Mouse (Mus musculus) embryonic facial prominence, embryonic 11.5 days (tissue): ENCODE data around the gene Mybphl. TPM values are rescaled to one million over a fixed set of nuclear protein-coding genes. Genes with fewer than 3 reads are reported as not detected.

Experiments
- ATAC-seq: fragments of 200-750 bp; cut with Nextera tagmentation; replicated peaks from 2 replicates; pipeline ENCODE4 v1.8.0; 2017; ENCODE audit warnings: low read depth; ENCODE audit not compliant: insufficient number of reproducible peaks, low FRiP score, low TSS enrichment
- DNase-seq: peaks from one replicate; pipeline ENCODE4 v3.0.0-alpha.2; 2015; ENCODE audit warnings: low spot score
- H3K27ac ChIP-seq: fragments of 300-500 bp; sonication (generic); replicated peaks from 2 replicates; pipeline ENCODE4 v1.5.1; 2014; ENCODE audit warnings: mild to moderate bottlenecking, low read depth, low read length, control low read depth
- H3K27me3 ChIP-seq: fragments of 300-500 bp; sonication (generic); 2 replicates; pipeline ENCODE4 v1.6.1; 2014; ENCODE audit warnings: mild to moderate bottlenecking, low read length, moderate library complexity, mixed read lengths; ENCODE audit not compliant: control insufficient read depth, insufficient read depth
- H3K36me3 ChIP-seq: fragments of 300-500 bp; sonication (generic); replicated peaks from 2 replicates; pipeline ENCODE4 v1.6.1; 2014; ENCODE audit warnings: low read depth, mild to moderate bottlenecking, low read length, moderate library complexity, mixed read lengths; ENCODE audit not compliant: control insufficient read depth, insufficient read depth
- H3K4me1 ChIP-seq: fragments of 300-500 bp; sonication (generic); 2 replicates; pipeline ENCODE4 v1.6.1; 2014; ENCODE audit warnings: low read length, mixed read lengths; ENCODE audit not compliant: control insufficient read depth, insufficient read depth
- H3K4me2 ChIP-seq: fragments of 300-500 bp; sonication (generic); 2 replicates; pipeline ENCODE4 v1.6.1; 2014; ENCODE audit warnings: low read depth, mild to moderate bottlenecking, control low read depth, low read length, moderate library complexity
- H3K4me3 ChIP-seq: fragments of 300-500 bp; sonication (generic); 2 replicates; pipeline ENCODE4 v1.5.1; 2014; ENCODE audit warnings: low read depth, low read length, control low read depth
- H3K9ac ChIP-seq: fragments of 300-500 bp; sonication (generic); replicated peaks from 2 replicates; pipeline ENCODE4 v1.6.1; 2014; ENCODE audit warnings: mild to moderate bottlenecking, control low read depth, low read length
- H3K9me3 ChIP-seq: fragments of 300-500 bp; sonication (generic); replicated peaks from 2 replicates; pipeline ENCODE4 v1.6.1; 2016; ENCODE audit warnings: mild to moderate bottlenecking, low read length, inconsistent platforms, mixed read lengths; ENCODE audit not compliant: control insufficient read depth
- WGBS: fragments of 180-500 bp; shearing (Covaris S2); extraction: QIAGEN DNeasy Blood & Tissue Kit; methylation state at CpG from one replicate; pipeline ENCODE4 v1.1.7; 2014; 5-methylcytosine and 5-hydroxymethylcytosine counted together
- polyA plus RNA-seq: library from polyadenylated mRNA; unstranded; fragments of >200 nt; fragmentation: Nextera tagmentation; extraction: Ambion mirVana; gene quantifications from 2 replicates; pipeline ENCODE4 v1.2.1, GENCODE M21; 2014

Gene Mybphl
- polyA plus RNA-seq, 1 experiment from 2014 or later, result 0.32 TPM

GRCm38 (mm10) chr3:108327916-108328315, 36.8 kb upstream of the Mybphl start:
- H3K9me3 ChIP-seq, result no peaks in the 10 kb centered on the region
- no peak overlapping the region for H3K4me3 ChIP-seq
- H3K4me2 ChIP-seq, result no peak overlapping the region
- DNase-seq (no peak), ATAC-seq (no peak)
- H3K36me3 ChIP-seq, result no peaks in the 10 kb centered on the region; the same call in none of the 2 replicates
- H3K27me3 ChIP-seq, result no peaks in the 10 kb centered on the region
- WGBS, result 87% methylated on average over 3 of the region's 3 CpGs
- no peak overlapping the region for H3K27ac ChIP-seq
- no peak overlapping the region for H3K9ac ChIP-seq
- no peaks in the 10 kb centered on the region for H3K4me1 ChIP-seq

GRCm38 (mm10) chr3:108328441-108328841, 36.3 kb upstream of the Mybphl start:
- Histone ChIP-seq H3K4me2 (no peak overlapping the region), H3K4me1 (no peaks in the 10 kb centered on the region), H3K27ac (no peak overlapping the region), H3K27me3 (no peaks in the 10 kb centered on the region), H3K36me3 (no peaks in the 10 kb centered on the region; the same call in none of the 2 replicates), H3K9me3 (no peaks in the 10 kb centered on the region), H3K9ac (no peak overlapping the region), H3K4me3 (no peak overlapping the region)
- WGBS, result 73% methylated on average over 9 of the region's 9 CpGs
- DNase-seq (no peak), ATAC-seq (no peak)

- no peak overlapping the region for H3K27ac ChIP-seq
- ATAC-seq (no peak), DNase-seq (no peak)
- 92% methylated on average over 6 of the region's 6 CpGs for WGBS
- H3K9me3 ChIP-seq, result no peaks in the 10 kb centered on the region
- no peak overlapping the region for H3K4me2 ChIP-seq
- no peaks in the 10 kb centered on the region for H3K4me1 ChIP-seq
- H3K27me3 ChIP-seq, result no peaks in the 10 kb centered on the region
- H3K4me3 ChIP-seq, result no peak overlapping the region
- no peak overlapping the region for H3K9ac ChIP-seq
- H3K36me3 ChIP-seq, result peaks cover 4% of the 10 kb centered on the region
Measured at GRCm38 (mm10) chr3:108330812-108331211, 33.9 kb upstream of the Mybphl start.

GRCm38 (mm10) chr3:108336878-108337277, 27.8 kb upstream of the Mybphl start:
- Histone ChIP-seq H3K4me3 (no peak overlapping the region), H3K27me3 (no peaks in the 10 kb centered on the region), H3K9me3 (no peaks in the 10 kb centered on the region), H3K9ac (no peak overlapping the region), H3K27ac (no peak overlapping the region), H3K4me2 (no peak overlapping the region), H3K36me3 (peaks cover 4% of the 10 kb centered on the region; the same call in 1 of the 2 replicates), H3K4me1 (no peaks in the 10 kb centered on the region)
- ATAC-seq, result no peak
- 88% methylated on average over 5 of the region's 5 CpGs for WGBS
- DNase-seq, result no peak

- no peak for DNase-seq
- ATAC-seq, result no peak
- Histone ChIP-seq H3K4me3 (no peak overlapping the region), H3K4me2 (no peak overlapping the region), H3K9ac (no peak overlapping the region), H3K36me3 (no peaks in the 10 kb centered on the region), H3K27ac (no peak overlapping the region), H3K27me3 (no peaks in the 10 kb centered on the region), H3K9me3 (no peaks in the 10 kb centered on the region), H3K4me1 (no peaks in the 10 kb centered on the region)
- WGBS, result 67% methylated on average over 2 of the region's 2 CpGs
Measured at GRCm38 (mm10) chr3:108341040-108341439, 23.7 kb upstream of the Mybphl start.

- H3K9me3 ChIP-seq, result no peaks in the 10 kb centered on the region
- WGBS, result 84% methylated on average over 7 of the region's 7 CpGs
- H3K9ac ChIP-seq, result no peak overlapping the region
- no peak for DNase-seq
- no peak for ATAC-seq
- H3K27me3 ChIP-seq, result no peaks in the 10 kb centered on the region
- no peak overlapping the region for H3K4me2 ChIP-seq
- no peaks in the 10 kb centered on the region for H3K4me1 ChIP-seq
- H3K27ac ChIP-seq, result no peak overlapping the region
- no peak overlapping the region for H3K4me3 ChIP-seq
- peaks cover 3% of the 10 kb centered on the region; the same call in 1 of the 2 replicates for H3K36me3 ChIP-seq
Measured at GRCm38 (mm10) chr3:108342185-108342584, 22.5 kb upstream of the Mybphl start.

GRCm38 (mm10) chr3:108345855-108346254, 18.9 kb upstream of the Mybphl start:
- 80% methylated on average over 7 of the region's 7 CpGs for WGBS

GRCm38 (mm10) chr3:108348376-108348775, 16.3 kb upstream of the Mybphl start:
- no peak overlapping the region for H3K9ac ChIP-seq
- H3K4me2 ChIP-seq, result no peak overlapping the region
- ATAC-seq, result no peak
- no peaks in the 10 kb centered on the region for H3K9me3 ChIP-seq
- H3K27ac ChIP-seq, result no peak overlapping the region
- H3K36me3 ChIP-seq, result peaks cover 3% of the 10 kb centered on the region; the same call in 1 of the 2 replicates
- no peak for DNase-seq
- WGBS, result 84% methylated on average over 9 of the region's 9 CpGs
- no peak overlapping the region for H3K4me3 ChIP-seq
- H3K27me3 ChIP-seq, result no peaks in the 10 kb centered on the region
- no peaks in the 10 kb centered on the region for H3K4me1 ChIP-seq

More at GRCm38 (mm10) chr3:108345855-108346254, 18.9 kb upstream of the Mybphl start:
- H3K4me1 ChIP-seq, result no peaks in the 10 kb centered on the region
- no peak for DNase-seq
- H3K27me3 ChIP-seq, result no peaks in the 10 kb centered on the region
- H3K9me3 ChIP-seq, result no peaks in the 10 kb centered on the region
- no peak overlapping the region for H3K4me3 ChIP-seq
- peaks cover 3% of the 10 kb centered on the region; the same call in 1 of the 2 replicates for H3K36me3 ChIP-seq
- no peak overlapping the region for H3K27ac ChIP-seq
- no peak for ATAC-seq
- H3K9ac ChIP-seq, result no peak overlapping the region
- no peak overlapping the region for H3K4me2 ChIP-seq
